Mouse (Mus musculus) frontal cortex, adult (tissue): ENCODE measurements around the gene S100a10.
"Not testable (repeated sequence)": the region's sequence is repeated elsewhere in the genome, so short reads cannot be mapped to it uniquely, and the experiment has no call there.

ENCODE experiments used
- ATAC-seq: cut with Nextera tagmentation; 2 replicates; pipeline ENCODE4 v1.9.2; 2017; ENCODE audit warnings: mild to moderate bottlenecking, moderate library complexity, mixed read lengths; ENCODE audit not compliant: low TSS enrichment

S100a10 gene

DNA sequence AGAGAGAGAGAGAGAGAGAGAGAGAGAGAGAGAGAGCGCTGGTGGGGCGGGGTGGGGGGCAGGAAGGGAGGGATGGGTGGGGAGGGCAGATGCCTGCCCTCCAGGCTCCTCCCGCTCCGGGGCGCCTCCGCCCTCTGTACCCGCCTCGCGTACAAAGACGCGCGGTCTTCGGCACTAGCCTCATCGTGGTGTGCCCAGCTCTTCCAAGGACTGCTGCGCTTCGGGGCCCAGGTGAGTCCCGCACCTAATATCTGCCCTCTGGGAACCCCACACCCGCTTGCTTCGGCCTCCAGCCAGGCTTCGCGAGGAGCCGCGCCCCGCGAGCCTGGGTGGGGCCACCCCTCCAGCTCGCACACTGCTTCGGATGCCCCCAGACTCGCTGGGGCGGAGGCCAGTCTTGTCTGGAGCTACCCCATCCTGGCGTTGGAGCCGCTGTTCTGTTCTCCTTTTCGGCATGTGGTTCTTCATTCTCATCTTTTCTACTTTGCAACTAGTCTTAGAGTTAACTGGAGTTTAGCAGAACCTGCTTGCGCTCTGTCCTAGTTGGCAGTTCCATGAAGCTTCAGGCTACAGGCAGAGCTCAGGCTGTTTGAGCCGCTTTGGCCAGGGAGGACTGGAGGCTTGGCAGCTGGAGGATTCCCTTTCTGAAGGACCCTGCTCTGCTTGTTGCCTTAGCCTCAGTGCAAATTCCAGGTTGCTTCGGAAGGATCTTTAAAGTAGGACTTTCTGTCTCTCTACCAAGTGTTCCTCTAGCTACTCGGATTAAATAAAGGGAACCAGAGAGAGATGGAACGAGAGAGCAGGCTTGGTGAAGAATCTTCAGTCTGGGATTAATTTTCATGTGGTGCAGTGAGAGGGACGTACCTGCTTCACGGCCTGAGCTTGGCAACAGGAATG, at the start of gene S100a10:
TSS of gene S100a10 (plus strand) at position 100 of the 897 bp plus-strand sequence.
- peak; percentile 71 for ATAC-seq

DNA sequence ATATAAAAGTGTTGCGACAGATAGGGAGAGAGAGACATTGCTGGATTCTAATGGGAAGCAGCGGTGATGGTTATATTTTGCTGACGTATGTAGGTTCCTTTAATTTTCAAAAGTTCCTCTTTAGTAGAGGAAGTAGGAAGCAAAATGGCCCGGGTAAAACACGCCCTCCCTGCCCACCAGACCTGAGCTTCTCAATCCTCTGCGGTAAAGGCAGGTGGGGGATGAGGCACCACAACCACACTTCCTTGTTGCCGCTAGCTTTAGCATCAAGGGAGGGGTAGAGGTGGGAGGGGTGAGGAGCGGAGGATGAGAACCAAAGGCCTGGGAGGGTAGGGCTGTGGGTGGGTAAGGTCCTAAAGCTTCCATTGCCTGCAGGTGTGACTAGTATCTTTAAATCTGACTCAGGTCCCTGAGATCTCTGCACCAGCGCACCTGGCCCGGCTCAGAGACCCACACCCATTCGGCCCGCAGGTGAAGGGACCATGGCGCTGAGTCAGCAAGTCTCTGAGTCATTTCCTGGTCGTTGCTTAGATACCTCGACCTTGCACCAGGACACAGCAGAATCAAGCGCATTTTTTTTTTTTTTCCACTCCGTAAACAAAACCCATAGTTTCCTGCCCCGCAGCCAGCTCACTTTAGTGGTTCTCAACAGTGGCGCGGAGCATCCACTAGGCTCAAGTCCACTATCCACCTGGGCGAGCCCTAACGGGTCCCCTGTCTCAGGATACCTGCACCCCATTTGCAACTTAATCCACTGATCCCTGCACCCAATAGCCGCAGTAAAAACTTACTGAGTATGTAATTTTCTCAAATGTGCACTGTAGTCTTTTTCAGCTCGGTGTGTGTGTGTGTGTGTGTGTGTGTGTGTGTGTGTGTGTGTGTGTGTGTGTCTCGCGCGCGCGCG, 48.7 kb upstream of the S100a10 start:
- no peak for ATAC-seq

DNA sequence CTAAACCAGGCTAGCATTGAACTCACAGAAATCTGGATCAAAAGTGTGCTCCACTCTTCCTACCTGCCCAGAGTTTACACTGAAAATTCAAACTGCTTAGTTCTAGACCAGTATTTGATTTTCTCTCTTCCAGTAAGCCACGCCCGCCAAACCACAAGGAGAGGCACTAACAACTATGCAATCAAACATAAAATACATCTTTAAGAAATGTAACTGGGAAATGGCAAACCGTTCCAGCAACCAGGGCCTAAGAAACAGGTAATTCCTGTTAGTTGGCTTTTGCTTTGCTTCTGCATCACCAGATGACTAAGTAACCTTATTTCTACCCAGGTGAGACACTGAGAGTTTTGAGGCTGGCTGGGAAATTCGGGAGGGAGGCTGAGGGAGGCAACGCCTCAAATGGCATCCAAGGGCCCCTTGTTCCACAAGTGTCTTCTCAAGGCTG, 48.0 kb upstream of the S100a10 start:
- ATAC-seq: no peak

DNA sequence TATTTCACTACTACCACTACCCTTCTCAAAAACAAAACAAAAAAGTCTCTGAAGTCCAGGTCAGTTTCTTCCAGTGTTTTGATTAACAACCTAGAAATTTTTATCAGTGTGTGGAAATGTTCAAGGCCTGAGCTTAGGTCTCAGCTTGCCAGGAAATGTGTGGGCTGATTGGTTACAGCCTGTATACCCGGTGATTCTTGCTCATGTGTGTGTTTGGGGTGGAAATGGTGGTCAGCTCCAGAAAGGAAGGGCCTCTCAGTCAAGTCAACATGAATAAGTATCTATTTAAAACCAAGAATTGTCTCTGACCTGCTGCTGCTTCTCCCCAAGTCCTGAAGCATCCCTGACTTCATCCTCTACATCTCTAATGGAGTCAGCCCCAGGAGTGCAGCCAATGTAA, 45.6 kb upstream of the S100a10 start:
- ATAC-seq: no peak

DNA sequence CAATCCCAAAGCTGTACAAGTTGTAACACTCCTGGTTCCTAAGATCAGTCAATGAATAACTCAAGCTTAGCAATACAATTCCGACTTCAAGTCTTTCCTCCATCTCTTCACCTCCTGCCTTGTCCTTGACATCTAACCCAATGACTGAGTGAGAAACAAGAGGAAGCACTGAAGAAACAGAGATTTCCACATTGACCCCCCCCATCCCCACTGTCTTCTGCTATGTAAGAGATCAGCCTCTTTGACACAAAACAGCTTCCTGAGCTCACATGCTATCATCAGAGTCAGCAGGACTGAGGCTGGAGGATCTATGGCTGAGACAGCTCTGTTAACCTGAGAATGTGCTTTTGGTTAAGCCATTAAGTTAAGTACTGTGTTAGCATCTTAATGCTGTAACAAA, 43.8 kb upstream of the S100a10 start:
- no peak for ATAC-seq

DNA sequence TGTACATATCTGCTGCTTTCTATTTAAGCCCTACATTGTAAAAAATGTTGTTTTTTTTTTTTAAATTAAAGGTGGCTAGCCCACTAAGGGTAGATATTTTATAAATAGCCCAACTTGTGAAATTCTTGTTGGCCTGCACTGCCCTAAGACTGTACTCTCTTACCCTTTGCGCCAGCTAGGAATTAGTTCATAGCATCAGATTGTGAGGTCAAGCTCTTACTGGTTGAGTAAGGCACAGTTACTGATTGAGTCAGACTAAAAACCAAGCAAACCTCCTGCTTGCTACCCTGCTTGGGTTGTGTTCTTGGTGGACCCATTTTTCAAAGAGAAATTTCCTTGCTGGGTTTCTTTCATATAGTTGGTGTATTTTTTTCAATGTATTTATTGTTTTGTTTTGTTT, 43.1 kb upstream of the S100a10 start:
- ATAC-seq: no peak

DNA sequence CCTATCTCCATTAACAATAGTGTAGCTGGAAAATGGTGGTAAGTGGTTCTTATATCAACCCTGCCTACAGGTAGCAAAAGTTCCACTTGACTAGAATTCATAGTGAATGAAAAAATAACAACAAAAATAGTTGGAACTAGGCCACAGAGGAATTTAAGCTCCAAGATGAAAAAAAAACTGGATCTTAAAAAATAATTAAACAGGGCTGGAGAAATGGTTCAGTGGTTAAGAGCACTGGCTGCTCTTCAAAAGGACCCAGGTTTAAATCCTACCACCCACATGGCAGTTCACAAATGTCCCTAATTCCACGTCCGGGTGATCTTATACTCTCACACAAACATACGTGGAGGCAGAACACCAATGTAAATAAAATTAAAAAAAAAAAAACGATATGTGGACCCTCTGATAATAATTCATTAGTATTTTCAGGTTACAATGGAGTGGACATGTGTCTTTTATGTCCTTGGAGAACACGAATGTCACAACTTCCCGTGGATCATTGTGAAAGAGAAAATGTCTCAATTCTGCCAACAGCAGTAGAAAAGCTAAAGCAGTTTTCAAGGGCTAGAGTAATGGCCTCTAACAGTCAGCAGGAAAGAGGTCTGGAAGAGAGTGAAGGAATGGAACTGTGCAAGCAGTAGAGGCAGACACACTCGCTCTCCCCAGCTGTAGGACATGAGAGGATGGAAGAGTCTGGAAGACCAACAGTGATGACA, 42.3 kb upstream of the S100a10 start:
- no peak for ATAC-seq

DNA sequence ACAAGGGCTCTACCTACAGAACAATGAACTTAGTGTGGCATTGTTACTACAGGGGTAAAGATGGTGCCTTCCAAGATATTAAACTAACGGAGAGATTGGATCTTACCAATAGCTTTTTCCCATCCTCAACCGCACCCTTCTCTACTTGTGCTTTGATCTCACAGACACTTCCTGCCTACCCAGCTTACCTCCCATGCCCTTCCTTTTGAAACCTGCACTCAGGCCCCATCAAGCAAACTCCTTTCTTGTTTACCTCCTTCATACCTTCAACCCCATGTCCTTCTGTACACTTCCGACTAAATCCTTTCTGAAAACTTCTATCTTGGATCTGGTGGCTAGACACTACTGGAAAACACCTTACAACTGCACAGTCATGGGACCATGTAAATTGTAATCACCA, 40.3 kb upstream of the S100a10 start:
- no peak for ATAC-seq

DNA sequence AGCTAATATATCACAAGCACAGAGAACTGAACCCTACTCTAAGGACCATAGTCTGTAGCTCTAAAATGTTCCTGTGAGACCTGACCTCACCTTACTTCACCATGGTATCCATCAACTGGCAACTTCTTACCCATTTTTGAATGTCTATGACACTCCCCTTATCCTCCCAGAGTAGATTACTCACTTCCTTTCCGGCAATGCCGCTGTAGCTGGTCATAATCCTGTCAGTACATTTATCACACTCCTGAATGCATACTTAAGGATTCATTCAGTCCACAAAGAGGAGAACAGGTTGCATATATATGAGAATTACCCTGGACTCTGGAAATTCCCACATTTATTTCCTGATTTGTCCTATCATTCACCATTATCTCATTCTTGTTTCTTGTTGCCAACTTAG, 37.5 kb upstream of the S100a10 start:
- no peak for ATAC-seq

DNA sequence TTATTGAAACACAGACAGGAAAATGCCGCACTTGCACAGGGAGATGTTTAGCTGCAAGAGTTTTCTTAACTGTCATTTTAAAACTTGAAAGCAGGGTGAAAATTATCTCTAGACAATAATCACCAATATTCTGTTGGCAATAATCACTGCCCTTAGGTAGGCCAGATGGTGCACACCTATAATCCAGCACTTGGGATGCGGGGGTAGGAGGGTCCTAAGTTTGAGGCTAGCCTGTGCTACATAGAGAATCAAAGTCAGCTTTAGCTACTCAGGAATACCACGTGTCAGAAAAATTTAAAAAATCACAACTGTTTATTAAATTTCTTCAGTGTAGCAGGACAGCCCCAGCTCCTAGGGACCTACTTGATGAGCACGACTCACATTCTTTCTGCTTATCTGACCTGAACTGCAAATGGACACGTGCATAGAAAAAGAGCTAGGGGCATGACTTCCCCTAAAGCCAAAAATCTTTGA, 35.0 kb upstream of the S100a10 start:
- ATAC-seq: no peak

DNA sequence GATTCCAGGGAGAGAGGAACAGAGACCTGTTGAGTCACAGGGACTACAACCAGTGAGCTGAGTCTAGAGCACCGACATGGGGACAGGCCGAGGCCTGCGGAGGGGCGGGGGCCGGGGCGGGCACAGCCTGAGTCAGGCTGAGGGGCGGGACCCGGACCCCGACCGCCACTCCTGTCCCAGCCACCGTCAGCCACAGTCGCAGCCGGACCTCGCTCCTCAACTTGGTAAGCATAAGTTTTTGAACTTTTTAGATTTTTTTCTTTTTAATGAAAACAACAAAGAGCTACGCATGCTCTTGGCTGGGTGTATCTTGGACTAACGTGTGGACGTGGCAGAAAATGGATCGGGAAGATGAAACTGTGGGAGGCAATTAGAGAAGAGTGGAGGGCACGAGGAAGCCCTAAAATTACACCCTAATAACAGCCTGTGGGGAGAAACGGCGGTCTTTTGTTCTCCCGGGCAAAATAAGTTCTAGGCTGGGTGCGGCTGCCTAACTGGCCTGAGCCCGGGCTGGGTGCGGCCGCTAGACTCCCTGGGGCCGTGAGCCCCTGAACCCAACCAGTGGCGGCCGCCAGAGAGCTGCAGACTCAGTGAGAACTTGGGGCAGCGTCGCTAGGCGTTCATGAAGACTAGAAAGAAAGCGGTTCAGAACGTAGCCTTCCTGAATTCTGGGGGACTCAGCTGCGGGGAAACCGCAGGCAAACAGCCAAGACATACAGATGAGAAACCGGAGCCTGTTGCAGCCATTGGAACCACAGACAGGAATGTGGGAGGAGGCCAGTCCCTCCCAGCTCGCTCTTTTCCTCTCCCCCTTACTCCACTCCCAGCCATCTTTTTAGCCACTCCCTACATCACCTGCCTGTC, 34.3 kb upstream of the S100a10 start, which contains the start of gene S100a11:
TSS of gene S100a11 (plus strand) at position 159 of the 864 bp plus-strand sequence.
- no peak for ATAC-seq

DNA sequence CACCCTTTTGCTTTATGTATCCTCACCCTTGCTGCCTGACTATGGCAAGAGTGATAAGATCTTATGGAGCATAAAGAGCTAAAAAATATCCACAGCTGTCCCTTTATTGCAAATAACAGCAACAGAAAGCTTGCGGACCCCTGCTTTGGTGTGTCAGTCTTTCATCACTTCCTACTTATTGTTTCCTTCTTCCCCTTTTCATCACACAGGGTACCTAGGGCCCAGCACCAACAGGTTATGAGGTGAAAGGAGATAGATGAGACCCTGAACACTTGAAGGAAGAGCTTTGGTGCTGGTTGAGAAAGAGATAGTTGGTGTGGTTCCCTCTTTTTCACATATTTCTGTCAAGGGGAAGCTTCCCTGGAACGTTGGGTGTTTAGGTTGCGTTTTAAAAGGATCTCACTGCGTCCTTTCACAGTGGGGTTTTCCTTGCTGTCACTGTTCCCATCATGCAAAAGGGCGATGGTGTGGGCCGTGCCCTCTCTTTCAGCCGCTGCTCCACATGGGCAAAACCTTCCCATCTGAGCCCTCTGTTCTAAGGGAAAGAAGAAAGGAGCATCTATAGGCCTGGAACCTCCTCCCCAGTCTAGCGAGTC, 33.3 kb upstream of the S100a10 start:
- no peak for ATAC-seq

DNA sequence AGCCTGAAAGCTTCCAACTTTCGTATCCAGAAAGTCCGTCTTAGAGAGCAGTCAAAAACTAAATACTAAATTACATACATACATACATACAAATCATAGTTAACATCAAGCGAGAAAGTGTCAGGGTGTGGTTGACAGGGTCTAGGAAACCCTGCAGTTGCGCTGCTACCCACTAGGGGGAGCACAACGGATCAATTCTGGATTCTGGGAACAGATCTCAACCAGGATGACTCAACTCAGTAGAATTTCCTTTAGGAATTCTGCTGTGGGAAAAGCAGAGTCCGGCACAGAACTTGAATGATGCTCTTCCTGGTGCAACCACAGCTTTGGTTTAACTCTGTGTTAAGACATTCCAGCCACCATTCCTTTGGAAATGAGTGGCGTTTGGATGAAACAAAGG, 32.3 kb upstream of the S100a10 start:
- ATAC-seq: peak; percentile 95

DNA sequence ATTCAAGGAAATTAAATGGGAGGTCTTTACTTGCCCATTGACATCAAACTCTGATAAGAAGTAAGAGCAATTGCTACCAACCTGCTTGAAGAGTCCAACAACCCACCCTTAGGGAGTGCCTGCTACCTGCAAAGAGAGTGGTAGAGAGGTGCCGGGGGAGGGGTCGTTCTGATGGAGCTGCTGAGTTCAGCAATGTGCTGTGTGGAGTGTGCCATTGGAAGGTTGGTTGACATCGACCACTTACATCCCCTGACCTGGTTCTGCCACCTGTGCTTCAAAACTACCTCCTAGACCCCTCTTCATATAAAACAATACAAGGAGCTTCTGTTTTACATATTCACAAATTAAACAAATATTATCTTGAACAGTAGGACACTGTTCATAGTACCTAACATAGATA, 27.6 kb upstream of the S100a10 start:
- no peak for ATAC-seq

DNA sequence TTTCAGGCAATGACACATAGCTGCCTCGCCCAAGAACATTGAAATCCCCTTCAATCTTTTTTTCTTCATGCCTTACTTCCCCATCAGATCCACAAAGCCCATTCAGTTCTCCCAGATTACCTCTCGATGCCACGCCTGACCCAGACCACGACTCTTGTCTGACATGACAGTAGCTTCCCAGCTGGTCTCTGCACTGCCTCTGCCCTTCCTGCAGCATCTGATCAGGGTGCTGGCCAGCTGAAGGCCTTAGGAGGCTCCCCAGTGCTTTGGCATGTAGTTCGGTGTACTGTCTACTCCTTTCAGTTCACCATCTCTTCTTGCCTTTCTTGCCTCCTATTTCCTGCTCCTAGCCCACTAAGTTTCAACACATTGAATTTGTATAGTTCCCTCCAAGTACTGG, 26.1 kb upstream of the S100a10 start:
- no peak for ATAC-seq

DNA sequence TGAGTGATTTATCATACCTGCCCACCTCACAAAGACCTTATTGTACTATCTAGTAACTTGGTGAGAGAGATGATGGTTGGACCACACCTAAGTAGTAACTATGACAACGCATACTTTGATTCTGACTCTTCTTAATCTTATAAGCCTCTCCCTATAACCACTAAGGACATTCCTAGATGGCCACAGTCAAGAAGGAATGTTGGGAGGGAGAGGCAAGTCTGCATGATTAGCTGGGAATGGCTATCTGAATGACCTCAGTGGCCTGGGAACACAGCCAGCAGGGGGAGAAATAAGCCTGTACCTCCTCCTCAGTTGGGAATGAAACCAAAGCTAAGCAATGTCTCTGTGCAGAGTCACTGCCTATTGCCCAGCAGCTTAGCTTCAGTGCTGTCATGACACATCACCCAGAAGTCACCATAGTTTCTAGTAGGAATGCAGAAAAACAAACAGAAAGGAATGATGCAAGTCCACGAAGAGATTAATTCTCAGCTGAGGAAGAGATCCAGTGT, 17.8 kb upstream of the S100a10 start:
- no peak for ATAC-seq

DNA sequence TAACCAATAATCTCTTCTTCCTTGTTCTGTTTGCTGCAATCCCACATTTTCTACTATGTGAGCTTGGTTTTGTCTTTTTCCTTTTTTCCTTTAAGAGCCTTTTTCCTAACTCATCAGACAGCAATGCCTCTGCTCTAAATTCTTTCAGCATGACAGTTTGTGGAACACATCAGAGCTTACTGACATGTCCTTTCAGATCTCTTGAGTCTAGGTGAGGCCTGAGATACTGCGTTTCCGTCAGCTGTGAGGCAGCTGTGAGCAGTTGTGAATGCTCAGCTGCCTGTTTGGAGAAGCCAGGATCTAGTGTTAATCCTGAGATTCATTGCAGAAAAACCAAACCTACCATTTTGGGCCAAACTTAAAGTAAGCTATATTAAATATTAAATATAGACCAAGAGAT, 16.4 kb upstream of the S100a10 start:
- no peak for ATAC-seq

DNA sequence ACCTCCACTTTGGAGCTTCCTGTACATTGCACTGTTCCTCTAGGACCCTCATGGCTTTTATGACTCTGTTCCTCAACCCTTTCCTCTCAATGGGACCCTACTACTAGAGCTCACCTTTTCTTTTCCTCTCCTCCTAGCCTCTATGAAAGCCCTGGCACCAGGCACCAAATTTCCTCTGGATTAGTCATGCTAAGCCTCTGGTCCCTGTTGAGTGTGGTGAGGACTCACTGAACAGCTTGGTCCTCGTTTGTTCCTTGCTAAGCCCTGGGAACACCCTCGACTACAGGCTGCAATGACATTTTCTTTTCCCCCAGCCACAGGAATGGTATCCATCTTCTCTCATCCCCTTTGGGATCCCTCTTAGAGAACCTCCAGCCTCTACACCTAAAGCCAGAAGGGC, 13.4 kb upstream of the S100a10 start:
- ATAC-seq: no peak

DNA sequence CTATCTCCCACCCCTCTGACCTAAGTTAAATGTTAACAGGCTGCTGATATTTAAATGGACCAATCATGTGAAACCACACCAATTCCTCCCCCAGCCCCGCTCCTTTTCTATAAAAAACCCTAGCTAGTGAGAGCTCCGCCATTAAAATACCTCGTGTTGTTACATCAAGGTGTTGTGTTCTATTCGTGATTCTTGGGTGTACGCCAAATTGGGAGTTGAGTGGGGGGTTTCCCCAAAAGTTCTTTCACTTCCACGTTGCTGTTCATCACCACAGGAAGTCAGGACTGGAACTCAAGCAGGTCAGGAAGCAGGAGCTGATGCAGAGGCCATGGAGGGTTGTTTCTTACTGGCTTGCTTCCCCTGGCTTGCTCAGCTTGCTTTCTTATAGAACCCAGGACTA, 10.7 kb upstream of the S100a10 start:
- not testable (repeated sequence) for ATAC-seq

DNA sequence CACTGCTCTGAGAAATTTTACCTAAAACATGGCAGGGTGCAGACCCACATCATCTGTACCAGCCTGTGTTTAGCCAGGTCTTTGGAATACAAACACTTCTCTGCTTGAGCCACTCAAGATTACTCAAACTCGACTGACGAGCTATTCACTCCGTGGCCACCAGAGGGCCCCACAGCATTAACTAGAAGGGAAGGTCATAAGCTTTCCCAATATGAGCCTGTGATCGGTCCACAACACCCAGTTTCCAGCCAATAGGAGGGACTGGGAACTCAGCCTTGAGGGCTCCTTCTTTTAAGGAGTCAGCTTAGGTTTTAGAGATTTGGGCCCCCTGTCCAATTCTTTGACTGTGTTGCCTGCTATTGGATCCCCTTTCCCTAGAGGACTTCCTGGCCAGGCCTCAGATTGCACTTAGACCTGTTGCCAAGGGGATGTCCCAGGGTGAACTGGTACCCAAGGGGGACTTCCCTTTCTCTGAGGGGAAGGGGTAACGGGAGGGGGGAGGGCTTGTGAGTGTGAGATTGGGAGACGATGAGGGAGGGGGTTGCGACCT, 7.7 kb upstream of the S100a10 start:
- peak; percentile 92 for ATAC-seq
